Comparison of ENCODE assay signal across 9 mouse cellular contexts in genomic region chr2:129904753-129905152, GRCm38 (mm10).
DNase-seq lines count a peak whose midpoint lies in the region; ATAC-seq and TF ChIP-seq lines count a peak whose summit lies in the region.
"Had no signal": no experiment of that assay in that cellular context is flagged by ENCODE, and none has a peak within 500 bp of the region (broad histone marks: within the 10 kb centered on the region; RNA-seq: fewer than 3 reads in every experiment).

No protein-coding gene starts in this region.

- H3K4me1 ChIP-seq in heart, embryonic 12.5 days (replicated peaks), result peaks cover 27% of the 10 kb centered on the region
- no peaks in the 10 kb centered on the region; the same call in 1 of the 2 replicates for H3K4me1 ChIP-seq in cortical plate, adult 2 months (ENCODE audit: control insufficient read depth, insufficient read depth, low read length)
- H3K4me1 ChIP-seq in stomach, postnatal 0 days (replicated peaks; ENCODE audit: control insufficient read depth, insufficient read depth), result 0 out of 2 replicates have a peak, but pooled peaks cover 2% of the 10 kb centered on the region

- H3K36me3 ChIP-seq in heart, embryonic 12.5 days, result no peaks in the 10 kb centered on the region
- no peaks in the 10 kb centered on the region for H3K36me3 ChIP-seq in stomach, postnatal 0 days (ENCODE audit: control insufficient read depth, insufficient read depth, low read length)
- H3K36me3 ChIP-seq: neural tube, embryonic 13.5 days had no signal

- peaks cover 6% of the 10 kb centered on the region for H3K27me3 ChIP-seq in heart, embryonic 12.5 days (replicated peaks)
- H3K27me3 ChIP-seq in stomach, postnatal 0 days (ENCODE audit: control insufficient read depth, insufficient read depth, low read length), result no peaks in the 10 kb centered on the region
- H3K27me3 ChIP-seq: neural tube, embryonic 13.5 days had no signal

- TF ChIP-seq POLR2A in cortical plate, adult 2 months (IDR thresholded peaks at IDR 0.05; ENCODE audit: extremely low read depth, insufficient read depth, low read length), result no peak

- no peak for ATAC-seq in heart, embryonic 12.5 days (ENCODE audit: insufficient number of reproducible peaks, low FRiP score)
- no peak for ATAC-seq in stomach, postnatal 0 days (ENCODE audit: low FRiP score, low TSS enrichment)

- WGBS in heart, embryonic 12.5 days, result 37% methylated on average over 7 of the region's 7 CpGs
- WGBS in stomach, postnatal 0 days, result 39% methylated on average over 7 of the region's 7 CpGs

- no peak for TF ChIP-seq EP300 in stomach, postnatal 0 days (optimal IDR thresholded peaks at IDR 0.05)

- TF ChIP-seq CTCF in cortical plate, adult 2 months (IDR thresholded peaks at IDR 0.05; ENCODE audit: extremely low read depth, insufficient read depth, low read length), result peak; percentile 76
- TF ChIP-seq CTCF in layer of hippocampus, adult 2 months (conservative IDR thresholded peaks at IDR 0.05), result peak; percentile 91
- peak; percentile 88 for TF ChIP-seq CTCF in stomach, postnatal 0 days (IDR thresholded peaks at IDR 0.05; ENCODE audit: low read depth)

- no peak overlapping the region for H3K4me3 ChIP-seq in heart, embryonic 12.5 days
- H3K4me3 ChIP-seq in cortical plate, adult 2 months (ENCODE audit: insufficient read depth, low read length), result no peak overlapping the region
- no peak overlapping the region for H3K4me3 ChIP-seq in layer of hippocampus, adult 2 months
- no peak overlapping the region for H3K4me3 ChIP-seq in stomach, postnatal 0 days (ENCODE audit: low read depth, low read length)
- H3K4me3 ChIP-seq: neural tube, embryonic 13.5 days had no signal

- H3K9ac ChIP-seq in heart, embryonic 12.5 days, result no peak overlapping the region
- no peak overlapping the region for H3K9ac ChIP-seq in stomach, postnatal 0 days (ENCODE audit: low read length)
- H3K9ac ChIP-seq: neural tube, embryonic 13.5 days had no signal

- H3K4me2 ChIP-seq in heart, embryonic 12.5 days, result no peak overlapping the region
- no peak overlapping the region for H3K4me2 ChIP-seq in stomach, postnatal 0 days (replicated peaks; ENCODE audit: low read depth)
- H3K4me2 ChIP-seq: neural tube, embryonic 13.5 days had no signal

- peak; percentile 40 to 67 for DNase-seq in heart, adult 18-20 months
- DNase-seq in right cerebral cortex, postnatal 14 days, result peak; percentile 40
- DNase-seq in right cerebral cortex, postnatal 36 days (ENCODE audit: low spot score in 2 of 2), result no peak
- peak; percentile 64 to 65 for DNase-seq in layer of hippocampus, adult 2 months (ENCODE audit: low spot score in 2 of 2)
- DNase-seq in stomach, postnatal 0 days (ENCODE audit: low spot score), result no peak
- no peak for DNase-seq in gastrocnemius, postnatal 10 days

- H3K27ac ChIP-seq in heart, embryonic 12.5 days (ENCODE audit: poor library complexity, severe bottlenecking), result no peak overlapping the region
- H3K27ac ChIP-seq in cortical plate, adult 2 months (ENCODE audit: insufficient read depth, low read length), result no peak overlapping the region
- H3K27ac ChIP-seq in layer of hippocampus, adult 2 months, result no peak overlapping the region
- H3K27ac ChIP-seq in stomach, postnatal 0 days (replicated peaks), result no peak overlapping the region
- H3K27ac ChIP-seq: neural tube, embryonic 13.5 days had no signal

- H3K9me3 ChIP-seq in heart, embryonic 12.5 days (replicated peaks), result peaks cover 5% of the 10 kb centered on the region; the same call in 1 of the 2 replicates
- H3K9me3 ChIP-seq in stomach, postnatal 0 days (ENCODE audit: control insufficient read depth, low read length), result no peaks in the 10 kb centered on the region
- H3K9me3 ChIP-seq: neural tube, embryonic 13.5 days had no signal

Comparison
In these comparisons a context has a peak if more than half of its experiments do, and no peak if none do; other contexts are left out.
1. DNase-seq: peak in heart, adult 18-20 months (2 of 2), right cerebral cortex, postnatal 14 days (single experiment) and layer of hippocampus, adult 2 months (2 of 2); none in right cerebral cortex, postnatal 36 days (0 of 2), stomach, postnatal 0 days (single experiment) and gastrocnemius, postnatal 10 days (single experiment).
2. Peak in every context shown above with its lines, with median percentiles within 50 percentile points of each other: CTCF ChIP-seq.